Mouse (Mus musculus) left cerebral cortex, adult 18-20 months (tissue): ENCODE results near the gene Hic1. TPM values are rescaled to one million over a fixed set of nuclear protein-coding genes. Genes with fewer than 3 reads are reported as not detected.

Experiments used
- DNase-seq, 2 experiments: peaks; one replicate each; pipeline ENCODE4 v3.0.0; 2021 to 2022; ENCODE audit warnings: low spot score in 2 of 2, mixed read lengths in 1 of 2
- microRNA-seq, 2 experiments: library from miRNA; unstranded; fragments of <30 nt; microRNA quantifications; one replicate each; pipeline ENCODE4 v1.2.0; 2021
- total RNA-seq, 2 experiments: library from RNA; stranded (reverse); gene quantifications; 2 replicates each; pipeline ENCODE4 v1.2.3; 2021

Gene Hic1
- total RNA-seq, 2 experiments from 2014 or later = 3.8 to 5.0 TPM

GRCm38 (mm10) chr11:75124406-75124805 lies 44.9 kb downstream of the Hic1 start:
- DNase-seq = no peak

GRCm38 (mm10) chr11:75121348-75121747 lies 48.0 kb downstream of the Hic1 start:
- DNase-seq = no peak

GRCm38 (mm10) chr11:75119841-75120240 lies 49.5 kb downstream of the Hic1 start:
- no peak for DNase-seq

GRCm38 (mm10) chr11:75119298-75119697 lies 50.0 kb downstream of the Hic1 start:
- peak; percentile 58 to 68 for DNase-seq

- no peak for DNase-seq
These were observed 51.2 kb downstream of the Hic1 start for GRCm38 (mm10) chr11:75118141-75118540.

GRCm38 (mm10) chr11:75116379-75116778 lies 52.9 kb downstream of the Hic1 start:
- DNase-seq = no peak

Small RNA genes lying within 50 kb of the gene (microRNA-seq; reads per million reads assigned to microRNA genes)
- gene Mir132 (46,368 to 47,801 reads per million in 2 experiments), gene Mir212 (734 to 970 reads per million in 2 experiments)

Other genes starting within 250 kb of the Hic1 start
- 10 to 100 TPM; 30.3 to 31.4 TPM for gene Smg6, start 243.7 kb downstream of the Hic1 start, total RNA-seq
- gene Srr, start 243.6 kb downstream of the Hic1 start, total RNA-seq = 10 to 100 TPM; 78.6 to 83.2 TPM
- gene Ovca2, start 9.3 kb upstream of the Hic1 start, total RNA-seq = 10 to 100 TPM in 1 of 2 experiments, 1 to 10 TPM in 1; 9.2 to 12.0 TPM
- 10 to 100 TPM; 28.5 to 32.1 TPM for gene Dph1, start 21.7 kb upstream of the Hic1 start, total RNA-seq
- 10 to 100 TPM; 86.2 to 91.0 TPM for gene Rtn4rl1, start 24.3 kb upstream of the Hic1 start, total RNA-seq
- gene Rpa1, start 178.8 kb upstream of the Hic1 start, total RNA-seq = 10 to 100 TPM; 47.2 to 49.9 TPM
- gene Smyd4, start 178.9 kb upstream of the Hic1 start, total RNA-seq = 10 to 100 TPM; 13.7 to 17.5 TPM